Mouse (Mus musculus): Measurements from ENCODE around the gene Nell1.

DNA sequence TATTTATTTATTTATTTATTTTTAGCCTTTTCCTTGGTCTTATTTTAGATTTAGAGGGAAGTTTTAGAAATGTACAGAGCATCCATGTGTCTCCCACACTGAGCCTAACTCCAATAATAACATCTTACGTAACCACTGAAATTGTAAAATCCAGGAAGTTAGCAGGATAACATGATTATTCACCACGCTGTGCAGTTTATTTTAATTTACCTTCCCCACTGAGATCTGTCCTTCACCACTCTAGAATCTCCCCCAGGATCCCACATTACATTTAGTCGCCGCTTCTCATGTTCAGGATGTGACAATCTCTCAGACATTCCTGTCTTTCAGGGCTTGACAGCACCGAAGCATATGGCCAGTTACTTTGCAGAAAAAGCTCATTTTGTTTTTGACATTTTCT lies 119.8 kb downstream of the Nell1 start:
- TF ChIP-seq POLR2A (IDR thresholded peaks at IDR 0.05; ENCODE audit: control insufficient read depth, low read depth, low read length) (no peak), CTCF (IDR thresholded peaks at IDR 0.05; ENCODE audit: control insufficient read depth, insufficient read depth, insufficient replicate concordance, low read depth, low read length) (no peak)

Data from testis, adult 2 months (tissue).